In the genomic region with DNA sequence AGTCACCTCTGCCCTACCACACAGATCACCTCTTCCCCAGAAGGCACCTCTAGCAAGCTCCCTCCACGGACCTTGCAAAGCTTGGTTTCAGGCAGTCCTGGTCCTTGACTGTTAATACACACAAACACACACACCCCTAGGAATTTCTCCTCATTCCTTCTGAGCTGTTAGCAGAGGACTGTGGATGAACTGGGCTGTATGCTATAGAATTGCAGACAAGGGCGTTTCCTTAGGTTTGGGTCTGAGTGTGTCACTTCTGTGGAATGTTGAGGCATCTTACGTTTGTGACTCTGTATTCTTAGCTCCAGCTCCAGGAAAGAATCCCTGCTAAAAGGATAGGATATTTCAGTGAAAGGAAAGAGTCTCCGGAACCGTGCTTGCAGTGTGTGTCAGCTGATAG, we compare ENCODE assay signal across 41 mouse cellular contexts. TPM values are rescaled to one million over a fixed set of nuclear protein-coding genes. Genes with fewer than 3 reads are reported as not detected.
DNase-seq lines count a peak whose midpoint lies in the region; ATAC-seq and TF ChIP-seq lines count a peak whose summit lies in the region.
"Had no signal": no experiment of that assay in that cellular context is flagged by ENCODE, and none has a peak within 500 bp of the region (broad histone marks: within the 10 kb centered on the region; RNA-seq: fewer than 3 reads in every experiment).

No protein-coding gene starts in this region.

- no peak for TF ChIP-seq CTCF in C2C12 (IDR thresholded peaks at IDR 0.05; ENCODE audit: control insufficient read depth, insufficient read depth, insufficient read length)
- no peak for TF ChIP-seq CTCF in embryonic fibroblast, embryonic 13.5 days (IDR thresholded peaks at IDR 0.05; ENCODE audit: borderline replicate concordance, insufficient read depth, low read length)

- no peak overlapping the region for H3K4me3 ChIP-seq in heart, embryonic 13.5 days
- H3K4me3 ChIP-seq in heart, embryonic 10.5 days = no peak overlapping the region
- no peak overlapping the region for H3K4me3 ChIP-seq in C2C12 (ENCODE audit: insufficient read depth, poor library complexity, severe bottlenecking)
- no peak overlapping the region for H3K4me3 ChIP-seq in embryonic fibroblast, embryonic 13.5 days (ENCODE audit: insufficient read depth, low read length)
- no peak overlapping the region for H3K4me3 ChIP-seq in kidney, embryonic 14.5 days (ENCODE audit: low read length)
- H3K4me3 ChIP-seq: embryonic facial prominence, embryonic 12.5 days; forebrain, embryonic 13.5 days; hindbrain, embryonic 10.5 days; hindbrain, embryonic 15.5 days; kidney, embryonic 15.5 days; limb, embryonic 13.5 days; lung, embryonic 15.5 days; megakaryocyte, embryonic 14.5 days; midbrain, embryonic 13.5 days had no signal

- peak overlapping the region; percentile 38; the same call in 1 of the 2 replicates for H3K9ac ChIP-seq in heart, embryonic 13.5 days
- no peak overlapping the region for H3K9ac ChIP-seq in kidney, embryonic 14.5 days (ENCODE audit: low read depth, low read length)
- H3K9ac ChIP-seq: embryonic facial prominence, embryonic 12.5 days; forebrain, embryonic 13.5 days; hindbrain, embryonic 15.5 days; kidney, embryonic 15.5 days; limb, embryonic 13.5 days; lung, embryonic 15.5 days; midbrain, embryonic 13.5 days had no signal

- no peaks in the 10 kb centered on the region for H3K79me2 ChIP-seq in C2C12 (ENCODE audit: control insufficient read depth, insufficient read depth)

- 0 out of 2 replicates have a peak, but pooled peaks have one; percentile 12 for TF ChIP-seq POLR2A in embryonic fibroblast, embryonic 13.5 days (IDR thresholded peaks at IDR 0.05; ENCODE audit: low read depth, low read length)

- no peak for ATAC-seq in heart, embryonic 13.5 days (ENCODE audit: extremely low read depth, insufficient number of reproducible peaks, low FRiP score, low TSS enrichment)
- no peak for ATAC-seq in kidney, embryonic 14.5 days (ENCODE audit: low FRiP score, low TSS enrichment)
- ATAC-seq in erythroid progenitor cell, adult 5-6 weeks (replicated peaks; ENCODE audit: low FRiP score, poor library complexity, severe bottlenecking) = no peak
- ATAC-seq: forebrain, embryonic 13.5 days; inflammation-experienced regulatory T-cells, adult 6 months; midbrain, embryonic 13.5 days had no signal

- no peak overlapping the region for H3K27ac ChIP-seq in heart, embryonic 13.5 days (replicated peaks)
- no peak overlapping the region for H3K27ac ChIP-seq in heart, embryonic 10.5 days
- H3K27ac ChIP-seq in embryonic fibroblast, embryonic 13.5 days (ENCODE audit: insufficient read depth, low read length) = peak overlapping the region; percentile 85
- no peak overlapping the region for H3K27ac ChIP-seq in kidney, embryonic 14.5 days (ENCODE audit: low read depth, low read length)
- H3K27ac ChIP-seq: embryonic facial prominence, embryonic 12.5 days; forebrain, embryonic 13.5 days; hindbrain, embryonic 10.5 days; hindbrain, embryonic 15.5 days; kidney, embryonic 15.5 days; limb, embryonic 13.5 days; lung, embryonic 15.5 days; midbrain, embryonic 13.5 days had no signal

- H3K4me2 ChIP-seq in heart, embryonic 13.5 days = no peak overlapping the region
- no peak overlapping the region for H3K4me2 ChIP-seq in kidney, embryonic 14.5 days (replicated peaks; ENCODE audit: low read depth, low read length)
- H3K4me2 ChIP-seq: embryonic facial prominence, embryonic 12.5 days; forebrain, embryonic 13.5 days; hindbrain, embryonic 15.5 days; kidney, embryonic 15.5 days; limb, embryonic 13.5 days; liver, embryonic 11.5 days; lung, embryonic 15.5 days; midbrain, embryonic 13.5 days had no signal

- peak overlapping the region; percentile 55 for H3ac ChIP-seq in C2C12 (ENCODE audit: control insufficient read depth, insufficient read length, low read depth)

- H3K9me3 ChIP-seq in heart, embryonic 13.5 days = no peaks in the 10 kb centered on the region
- H3K9me3 ChIP-seq in heart, embryonic 10.5 days = no peaks in the 10 kb centered on the region
- H3K9me3 ChIP-seq in kidney, embryonic 14.5 days (ENCODE audit: control insufficient read depth, low read length) = no peaks in the 10 kb centered on the region
- H3K9me3 ChIP-seq: embryonic facial prominence, embryonic 12.5 days; forebrain, embryonic 13.5 days; hindbrain, embryonic 10.5 days; hindbrain, embryonic 15.5 days; kidney, embryonic 15.5 days; limb, embryonic 13.5 days; lung, embryonic 15.5 days; megakaryocyte, embryonic 14.5 days; midbrain, embryonic 13.5 days had no signal

- 66% methylated on average over 5 of the region's 5 CpGs for WGBS in heart, embryonic 13.5 days
- 68% methylated on average over 5 of the region's 5 CpGs for WGBS in heart, embryonic 10.5 days
- WGBS in kidney, embryonic 14.5 days = 84% methylated on average over 5 of the region's 5 CpGs

- peaks cover 55% of the 10 kb centered on the region for H3K4me1 ChIP-seq in heart, embryonic 13.5 days
- peaks cover 44% of the 10 kb centered on the region for H3K4me1 ChIP-seq in heart, embryonic 10.5 days
- peaks cover 25% of the 10 kb centered on the region for H3K4me1 ChIP-seq in embryonic fibroblast, embryonic 13.5 days (ENCODE audit: control insufficient read depth, insufficient read depth, low read length)
- peaks cover 7% of the 10 kb centered on the region for H3K4me1 ChIP-seq in kidney, embryonic 14.5 days (ENCODE audit: control insufficient read depth, insufficient read depth, low read length)
- H3K4me1 ChIP-seq: hindbrain, embryonic 15.5 days had no signal

- H3K27me3 ChIP-seq in heart, embryonic 13.5 days (replicated peaks) = no peaks in the 10 kb centered on the region
- H3K27me3 ChIP-seq in heart, embryonic 10.5 days (ENCODE audit: insufficient read depth, poor library complexity, severe bottlenecking) = no peaks in the 10 kb centered on the region
- H3K27me3 ChIP-seq in C2C12 (ENCODE audit: control insufficient read depth, insufficient read depth, insufficient read length) = no peaks in the 10 kb centered on the region
- no peaks in the 10 kb centered on the region for H3K27me3 ChIP-seq in kidney, embryonic 14.5 days (ENCODE audit: control insufficient read depth, insufficient read depth, low read length)
- H3K27me3 ChIP-seq: embryonic facial prominence, embryonic 12.5 days; forebrain, embryonic 13.5 days; hindbrain, embryonic 15.5 days; kidney, embryonic 15.5 days; limb, embryonic 13.5 days; lung, embryonic 15.5 days; megakaryocyte, embryonic 14.5 days; midbrain, embryonic 13.5 days had no signal

- no peak for DNase-seq in heart, embryonic 10.5 days (ENCODE audit: low spot score)
- peak; percentile 40 for DNase-seq in ES-CJ7 (ENCODE audit: low read depth, low spot score)
- no peak for DNase-seq in frontal cortex, postnatal 10 days (ENCODE audit: low spot score in 2 of 2)
- DNase-seq: cerebellum, adult 9-10 months; cerebellum, postnatal 36 days; gastrocnemius, postnatal 10 days; heart, postnatal 14 days; kidney, adult 11 months; kidney, postnatal 25 days; lung, postnatal 36 days; retina, postnatal 1 day; right cerebral cortex, postnatal 14 days; thymus, postnatal 14 days had no signal

- H3K36me3 ChIP-seq in heart, embryonic 13.5 days = peaks cover 70% of the 10 kb centered on the region
- peaks cover 49% of the 10 kb centered on the region for H3K36me3 ChIP-seq in heart, embryonic 10.5 days
- peaks cover 35% of the 10 kb centered on the region for H3K36me3 ChIP-seq in C2C12 (ENCODE audit: control insufficient read depth, insufficient read depth)
- peaks cover 30% of the 10 kb centered on the region for H3K36me3 ChIP-seq in kidney, embryonic 14.5 days (ENCODE audit: control insufficient read depth, insufficient read depth, low read length)

- H3K79me3 ChIP-seq in C2C12 (ENCODE audit: low read depth) = no peaks in the 10 kb centered on the region

TF ChIP-seq in C2C12, 6 proteins besides CTCF, POLR2A, EP300 and RAD21:
- TF ChIP-seq CEBPB (IDR thresholded peaks at IDR 0.05; ENCODE audit: low read depth) (no peak), MAX (IDR thresholded peaks at IDR 0.05) (no peak)
TF ChIP-seq in C2C12: peak in this region for 0.

RNA-seq across cellular contexts. Expression of gene Gm13420, which starts 39.6 kb away (rescaled TPM):
- polyA plus RNA-seq in heart, embryonic 13.5 days (2015; fragmentation: Nextera tagmentation; extraction: Ambion mirVana) = 0.18 TPM in 1 of 2 replicates, not detected in the other
- polyA plus RNA-seq in heart, embryonic 10.5 days (2016; fragmentation: Nextera tagmentation; extraction: Ambion mirVana) = 0.28 TPM in 1 of 2 replicates, not detected in the other
- not detected for polyA plus RNA-seq in C2C12 (2012; fragmentation: generic; extraction: Trizol)
- polyA plus RNA-seq in embryonic fibroblast, embryonic 13.5 days (2011; ENCODE audit: insufficient read length, low read depth, missing spikeins) = not detected in 2 replicates
- 0.84 and 1.5 TPM in 2 replicates for polyA plus RNA-seq in kidney, embryonic 14.5 days (2014; fragmentation: Nextera tagmentation; extraction: Ambion mirVana)
- not detected in 2 replicates for total RNA-seq in erythroid progenitor cell, adult 5-6 weeks (2015; ENCODE audit: low replicate concordance)
- not detected in 2 replicates for total RNA-seq in erythroid progenitor cell, adult 5-6 weeks (2017; ENCODE audit: low replicate concordance)
- total RNA-seq: adrenal gland, adult 18-20 months; gastrocnemius, postnatal 10 days; heart, postnatal 14 days had no signal
- polyA plus RNA-seq: embryonic facial prominence, embryonic 12.5 days; forebrain, embryonic 13.5 days; hindbrain, embryonic 10.5 days; inflammation-experienced regulatory T-cells, adult 6 months; limb, embryonic 13.5 days; urinary bladder, adult 2 months had no signal

RNA-seq across cellular contexts. Expression of gene Gm13547, which starts 47.2 kb away (rescaled TPM):
- not detected in 2 replicates for polyA plus RNA-seq in heart, embryonic 13.5 days (2015; fragmentation: Nextera tagmentation; extraction: Ambion mirVana)
- not detected in 2 replicates for polyA plus RNA-seq in heart, embryonic 10.5 days (2016; fragmentation: Nextera tagmentation; extraction: Ambion mirVana)
- not detected for polyA plus RNA-seq in C2C12 (2012; fragmentation: generic; extraction: Trizol)
- not detected in 2 replicates for polyA plus RNA-seq in embryonic fibroblast, embryonic 13.5 days (2011; ENCODE audit: insufficient read length, low read depth, missing spikeins)
- 0.41 and 1.0 TPM in 2 replicates for polyA plus RNA-seq in kidney, embryonic 14.5 days (2014; fragmentation: Nextera tagmentation; extraction: Ambion mirVana)
- not detected in 2 replicates for total RNA-seq in erythroid progenitor cell, adult 5-6 weeks (2015; ENCODE audit: low replicate concordance)
- total RNA-seq in erythroid progenitor cell, adult 5-6 weeks (2017; ENCODE audit: low replicate concordance) = not detected in 2 replicates
- total RNA-seq: adrenal gland, adult 18-20 months; adrenal gland, postnatal 4 days; ES-E14; gastrocnemius, postnatal 10 days; heart, postnatal 14 days; layer of hippocampus, adult 18-20 months; layer of hippocampus, postnatal 14 days had no signal
- polyA plus RNA-seq: embryonic facial prominence, embryonic 12.5 days; frontal cortex, adult 2 months; gonadal fat pad, adult 2 months; hindbrain, embryonic 10.5 days; inflammation-experienced regulatory T-cells, adult 6 months; kidney, embryonic 15.5 days; liver, embryonic 16.5 days; lung, embryonic 15.5 days; neural tube, embryonic 14.5 days; small intestine, adult 2 months; stomach, embryonic 14.5 days; urinary bladder, adult 2 months had no signal
